Mouse (Mus musculus) cerebellum, adult 2 months (tissue): ENCODE data around the gene Gm2564.
"Not testable (repeated sequence)": the region's sequence is repeated elsewhere in the genome, so short reads cannot be mapped to it uniquely, and the experiment has no call there.

Experiments used
- CTCF ChIP-seq: fragments of 200-500 bp; IDR thresholded peaks from 2 replicates; pipeline ENCODE4 v1.5.1; 2011; ENCODE audit warnings: low read depth, mild to moderate bottlenecking, control low read depth, low read length, moderate library complexity, borderline replicate concordance; ENCODE audit not compliant: insufficient read depth
- POLR2A ChIP-seq: fragments of 200-500 bp; IDR thresholded peaks from 2 replicates; pipeline ENCODE4 v1.6.1; 2011; ENCODE audit warnings: low read length, control low read depth, borderline replicate concordance; ENCODE audit not compliant: insufficient read depth

- TF ChIP-seq POLR2A, CTCF: not testable (repeated sequence)
These were observed 17.6 kb upstream of the Gm2564 start, which contains the start of gene Gm10591 for GRCm38 (mm10) chr4:42611895-42612294.
